Mouse (Mus musculus) embryonic fibroblast, embryonic 13.5 days (primary cell): ENCODE results near the gene Ppp1r14a.

Source experiments
- CTCF ChIP-seq: IDR thresholded peaks from 2 replicates; pipeline ENCODE4 v1.5.1; 2011; ENCODE audit warnings: mild to moderate bottlenecking, control low read depth, low read length, moderate library complexity, borderline replicate concordance; ENCODE audit not compliant: insufficient read depth
- POLR2A ChIP-seq: IDR thresholded peaks from 2 replicates; pipeline ENCODE4 v1.6.1; 2011; ENCODE audit warnings: low read depth, mild to moderate bottlenecking, control low read depth, low read length, moderate library complexity

GRCm38 (mm10) chr7:29291616-29292457 is 2.7 kb downstream of the Ppp1r14a start:
- TF ChIP-seq POLR2A = no peak
- no peak for TF ChIP-seq CTCF
